Mouse (Mus musculus) thymus, postnatal 0 days (tissue): Measurements from ENCODE around the gene Nlrp6. TPM values are rescaled to one million over a fixed set of nuclear protein-coding genes. Genes with fewer than 3 reads are reported as not detected.
A peak's percentile ranks its signal among the peaks of the same experiment; 100 is the strongest.
"Not testable (repeated sequence)": the region's sequence is repeated elsewhere in the genome, so short reads cannot be mapped to it uniquely, and the experiment has no call there.

Source experiments
- DNase-seq: peaks from one replicate; pipeline ENCODE4 v3.0.0-alpha.2; 2015; ENCODE audit warnings: low spot score
- polyA plus RNA-seq: library from polyadenylated mRNA; unstranded; fragments of >200 nt; fragmentation: Nextera tagmentation; extraction: Ambion mirVana; gene quantifications from 2 replicates; pipeline ENCODE4 v1.2.1, GENCODE M21; 2015

Gene Nlrp6
- polyA plus RNA-seq, 1 experiment from 2014 or later: 0.74 TPM

DNA sequence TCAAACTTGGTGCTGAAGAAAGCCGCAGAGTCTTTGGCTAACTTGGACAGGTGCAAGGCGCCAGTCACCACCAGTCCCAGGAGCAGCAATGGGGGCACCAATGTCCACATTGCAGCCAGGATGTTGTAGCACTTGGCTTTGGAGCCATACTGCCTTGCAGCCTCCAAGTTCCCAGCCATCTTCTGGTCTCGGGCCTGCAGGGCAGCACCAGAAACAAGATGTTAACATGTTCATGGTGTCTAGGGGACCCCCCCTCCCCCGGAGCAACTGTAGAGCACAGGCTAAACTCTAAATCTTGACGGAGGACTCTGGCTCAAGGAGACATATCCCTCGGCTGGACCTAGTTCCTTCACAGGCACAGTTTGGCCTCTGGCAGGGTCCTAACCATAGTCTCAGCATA, 28.6 kb downstream of the Nlrp6 start:
- DNase-seq: no peak

DNA sequence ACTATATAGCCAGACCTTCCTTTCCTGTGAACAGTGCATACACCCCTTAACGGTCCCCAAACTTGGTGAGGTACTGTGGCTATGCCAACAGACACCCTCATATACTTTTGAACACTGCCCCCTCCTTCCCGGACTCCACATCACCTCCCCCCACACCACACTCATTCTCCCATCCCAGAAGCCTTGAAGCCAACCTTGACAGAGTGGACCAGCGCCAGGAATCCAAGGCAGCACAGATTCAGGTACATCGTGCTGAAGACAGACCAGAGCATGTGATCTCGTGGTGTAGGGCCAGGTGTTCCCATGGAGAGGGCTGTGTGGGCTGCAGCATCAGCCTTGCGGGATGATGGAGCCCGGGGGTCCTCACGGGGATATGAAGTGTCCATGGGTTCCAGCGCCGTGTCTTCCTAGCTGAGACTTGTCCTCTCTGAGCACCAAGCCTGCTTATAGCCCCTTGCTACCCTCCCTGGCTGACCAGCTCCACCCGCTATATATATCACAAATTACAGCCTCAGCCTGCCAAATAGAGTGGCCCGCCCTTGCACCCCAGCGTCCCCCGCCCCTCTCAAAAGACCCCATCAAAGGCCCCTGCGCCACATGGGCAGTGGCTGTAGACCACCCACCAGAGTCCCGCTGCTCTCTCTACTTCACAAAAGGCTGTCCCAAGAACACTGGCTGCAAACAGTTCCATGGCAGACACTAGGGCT, 29.3 kb downstream of the Nlrp6 start, which contains the start of gene Ifitm5:
Ifitm5 (minus strand) TSS at position 468 of the 707 bp plus-strand sequence.
- DNase-seq: no peak

DNA sequence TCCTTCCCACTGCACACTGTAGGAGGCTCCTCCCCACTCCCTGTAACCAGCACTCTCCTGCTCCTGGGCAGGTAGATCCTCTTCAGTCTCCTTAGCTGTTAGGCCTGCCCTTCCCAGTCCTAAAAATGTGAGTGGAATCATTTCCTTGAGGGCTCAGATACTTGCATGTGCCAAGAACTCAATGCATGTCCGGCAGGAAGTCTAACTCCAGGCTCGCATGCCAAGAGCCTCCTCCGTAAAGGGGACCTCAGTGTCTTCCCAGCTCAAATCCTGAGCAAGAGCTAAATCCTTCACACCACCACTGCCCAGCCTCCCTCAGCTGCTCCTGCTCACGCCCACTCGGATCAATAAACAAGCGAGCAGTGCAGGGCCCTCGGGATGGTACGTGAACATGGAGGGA, 30.3 kb downstream of the Nlrp6 start:
- no peak for DNase-seq

DNA sequence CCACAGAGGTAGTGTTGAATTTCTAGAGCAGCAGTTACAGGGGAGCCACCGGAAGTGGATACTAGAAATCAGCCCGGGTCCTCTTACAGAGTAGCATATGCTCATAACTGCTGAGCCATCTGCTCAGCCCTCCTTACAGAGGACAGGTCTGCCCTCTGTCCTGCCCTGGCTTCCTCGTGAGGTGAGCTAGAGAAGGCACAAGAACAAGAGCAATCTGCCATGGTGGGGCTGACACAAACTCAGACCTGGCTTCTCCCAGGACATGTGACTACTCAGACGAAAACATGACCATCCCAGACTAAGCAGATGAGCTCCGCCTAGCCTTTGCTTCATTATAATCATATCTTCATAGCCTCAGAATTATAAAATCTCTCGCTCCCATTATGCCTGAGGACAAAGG, 31.1 kb downstream of the Nlrp6 start:
- DNase-seq: no peak

DNA sequence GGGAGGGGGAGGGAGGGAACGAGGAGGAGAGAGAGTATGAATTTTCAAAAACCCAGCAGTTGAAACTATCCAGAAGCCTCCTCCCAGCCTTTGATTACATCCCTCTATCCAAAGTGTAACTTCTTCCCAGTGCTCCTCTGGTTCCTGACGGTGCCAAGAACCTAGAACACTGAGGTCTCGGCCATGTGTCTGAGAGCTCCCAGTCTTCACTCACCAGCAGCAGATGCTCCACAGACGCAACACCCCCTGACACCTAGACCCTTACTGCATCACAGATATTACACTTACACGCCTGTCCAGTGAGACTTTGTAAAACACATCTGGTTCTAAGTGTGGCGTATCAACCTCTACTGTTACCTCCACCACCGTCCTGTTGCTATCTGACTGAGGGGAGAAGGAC, 31.7 kb downstream of the Nlrp6 start:
- DNase-seq: no peak

DNA sequence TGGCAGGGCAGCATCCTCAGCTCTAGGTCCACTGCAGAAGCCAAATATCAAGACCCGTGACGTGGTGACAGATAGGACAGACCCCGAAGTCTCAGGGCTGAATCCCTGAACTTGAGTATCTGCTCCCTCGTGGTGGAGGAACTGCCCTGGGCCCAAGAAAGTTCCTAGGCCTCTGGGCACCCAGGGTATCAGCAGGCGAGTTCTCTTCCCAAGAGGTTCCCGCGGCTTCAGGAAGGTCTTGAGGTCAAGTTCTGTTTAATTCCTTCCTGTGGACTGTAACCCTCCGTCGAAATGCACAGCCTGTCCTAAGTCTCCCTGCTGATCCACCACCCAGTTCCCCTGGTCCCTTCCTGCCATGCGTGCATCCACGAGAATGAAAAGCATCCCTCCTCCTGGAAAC, 32.4 kb downstream of the Nlrp6 start:
- DNase-seq: no peak

DNA sequence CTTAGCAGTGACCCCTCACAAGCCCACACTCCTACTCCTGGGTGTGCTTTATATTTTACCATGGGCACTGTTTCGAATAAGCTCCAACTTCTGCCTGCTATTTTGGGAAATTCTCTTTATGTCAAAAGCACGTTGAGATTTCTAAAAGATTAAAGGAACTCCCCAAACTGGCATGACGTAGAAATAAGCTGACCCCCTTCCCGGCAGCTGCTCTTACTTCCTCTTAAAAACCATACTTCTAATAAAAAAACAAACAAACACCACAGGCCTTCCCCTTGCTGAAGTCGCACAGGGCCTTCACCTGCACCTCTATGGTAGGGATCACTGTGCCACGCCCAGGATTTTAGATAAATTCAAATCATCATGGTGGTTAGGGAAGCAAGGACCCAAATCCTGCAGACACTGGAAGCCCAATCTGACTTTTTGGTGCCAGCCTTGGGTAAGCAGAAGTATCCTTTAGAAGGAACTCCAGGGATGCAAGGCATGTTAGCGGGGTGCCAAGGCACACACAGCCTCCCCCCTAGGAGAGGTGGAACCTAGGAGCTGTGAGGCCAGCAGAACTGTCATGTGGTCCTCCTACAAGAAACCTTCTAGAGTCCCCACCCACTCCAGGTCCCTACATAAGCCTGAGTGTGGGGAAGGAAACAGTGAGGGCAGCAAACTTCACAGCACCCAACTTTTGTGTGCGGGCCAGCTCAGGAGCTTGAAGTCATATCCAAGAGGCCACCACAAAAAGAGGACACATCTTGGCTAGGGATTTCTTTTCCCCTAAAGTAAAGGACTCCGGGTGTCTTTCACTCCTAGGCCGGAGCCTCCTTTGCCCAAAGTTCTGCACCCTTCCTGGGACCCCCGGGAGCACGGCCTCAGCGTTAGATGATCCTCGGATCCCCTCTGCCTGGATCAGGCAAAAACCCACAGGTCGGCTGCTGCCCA, 33.4 kb downstream of the Nlrp6 start:
- DNase-seq: no peak

DNA sequence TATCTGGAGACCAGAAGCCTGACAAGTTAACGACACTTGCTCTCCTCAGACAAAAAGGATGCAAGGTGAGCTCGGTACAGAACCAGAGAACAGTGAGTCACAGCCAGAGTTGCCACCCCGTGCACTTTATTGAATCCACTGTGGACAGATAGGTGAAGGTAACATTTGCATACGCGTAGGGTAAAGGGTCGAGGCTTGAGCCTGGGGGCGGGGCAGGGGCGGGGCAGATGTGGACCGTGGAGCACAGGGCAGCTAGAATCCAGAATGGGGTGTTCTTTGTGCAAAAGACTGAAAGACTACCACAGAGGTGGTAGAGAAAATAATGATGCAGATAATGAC, 34.0 kb downstream of the Nlrp6 start:
- DNase-seq: no peak

DNA sequence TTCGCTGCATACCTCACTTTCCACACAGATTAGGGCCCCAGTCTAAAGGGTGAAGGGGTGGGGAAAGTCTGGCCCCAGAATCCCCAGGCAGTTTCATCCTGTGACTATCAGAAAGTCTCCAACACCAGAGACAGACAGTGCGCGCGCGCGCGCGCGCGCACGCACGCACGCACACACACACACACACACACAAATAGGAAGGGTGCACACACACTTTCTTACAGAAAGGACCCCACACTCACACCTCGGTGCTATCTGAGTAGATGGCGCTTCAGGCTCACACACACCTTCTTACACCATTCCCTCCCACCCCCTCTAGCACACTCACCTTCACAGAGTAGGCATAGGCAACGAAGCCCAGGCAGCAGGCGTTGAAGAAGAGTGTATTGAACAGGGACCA, 34.6 kb downstream of the Nlrp6 start:
- peak; percentile 26 for DNase-seq

DNA sequence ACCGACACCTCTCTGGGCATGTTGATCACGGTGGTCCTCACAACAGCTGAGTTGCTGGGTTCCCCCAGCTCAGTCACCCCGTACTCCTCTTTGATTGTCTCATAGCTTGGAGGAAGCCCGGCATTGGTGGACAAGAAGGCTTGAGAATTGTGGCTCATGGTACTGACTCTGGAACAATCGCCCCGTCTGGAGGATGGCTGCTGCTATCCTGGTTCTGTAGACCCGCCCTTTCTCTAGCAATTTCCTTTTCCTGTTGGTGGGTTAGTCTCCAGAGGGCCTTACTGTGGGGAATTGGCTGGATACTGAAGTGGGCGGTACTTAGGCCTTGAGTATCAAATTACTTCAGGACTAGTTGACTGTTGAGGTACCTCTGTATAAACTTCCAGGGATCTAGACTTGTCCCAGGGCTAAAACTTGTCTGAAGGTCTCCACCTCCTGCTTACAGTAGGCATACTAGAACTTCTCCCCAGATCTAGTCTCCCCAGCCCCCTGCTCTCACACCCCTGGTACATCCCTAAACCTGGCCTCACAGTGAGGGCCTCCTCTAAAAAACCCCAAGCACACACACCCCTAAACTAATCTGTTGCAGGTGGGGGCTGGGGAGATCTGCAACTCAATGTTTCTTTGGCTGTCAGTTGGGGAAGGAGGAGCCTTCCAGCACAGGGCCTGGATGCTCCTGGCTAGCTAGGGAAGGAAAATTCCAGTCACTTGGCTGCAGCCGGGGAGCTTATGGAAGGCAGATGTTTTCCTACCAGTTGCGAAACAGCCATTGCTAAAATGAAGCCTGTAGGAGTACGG, 35.3 kb downstream of the Nlrp6 start, which contains the start of the genes Gm45717 and Ifitm2:
Gm45717 (minus strand) TSS at position 180 of the 798 bp plus-strand sequence.
Ifitm2 (minus strand) TSS at position 230 of the 798 bp plus-strand sequence.
- no peak for DNase-seq

DNA sequence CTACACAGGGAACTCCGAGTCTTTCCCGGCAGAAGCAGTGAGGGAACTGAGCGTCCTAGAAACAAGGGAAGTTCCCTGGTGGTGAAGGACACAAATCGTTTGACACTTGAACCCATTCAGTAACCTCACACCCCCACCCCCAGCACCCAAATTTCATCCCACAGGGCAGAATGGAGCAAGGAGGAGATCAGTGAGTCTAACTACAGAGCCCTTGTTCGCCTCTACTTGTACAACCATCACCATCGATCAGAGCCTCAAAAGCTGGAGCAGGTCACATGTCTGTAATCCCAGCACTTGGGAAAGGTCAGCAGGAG, 35.8 kb downstream of the Nlrp6 start:
- DNase-seq: no peak

DNA sequence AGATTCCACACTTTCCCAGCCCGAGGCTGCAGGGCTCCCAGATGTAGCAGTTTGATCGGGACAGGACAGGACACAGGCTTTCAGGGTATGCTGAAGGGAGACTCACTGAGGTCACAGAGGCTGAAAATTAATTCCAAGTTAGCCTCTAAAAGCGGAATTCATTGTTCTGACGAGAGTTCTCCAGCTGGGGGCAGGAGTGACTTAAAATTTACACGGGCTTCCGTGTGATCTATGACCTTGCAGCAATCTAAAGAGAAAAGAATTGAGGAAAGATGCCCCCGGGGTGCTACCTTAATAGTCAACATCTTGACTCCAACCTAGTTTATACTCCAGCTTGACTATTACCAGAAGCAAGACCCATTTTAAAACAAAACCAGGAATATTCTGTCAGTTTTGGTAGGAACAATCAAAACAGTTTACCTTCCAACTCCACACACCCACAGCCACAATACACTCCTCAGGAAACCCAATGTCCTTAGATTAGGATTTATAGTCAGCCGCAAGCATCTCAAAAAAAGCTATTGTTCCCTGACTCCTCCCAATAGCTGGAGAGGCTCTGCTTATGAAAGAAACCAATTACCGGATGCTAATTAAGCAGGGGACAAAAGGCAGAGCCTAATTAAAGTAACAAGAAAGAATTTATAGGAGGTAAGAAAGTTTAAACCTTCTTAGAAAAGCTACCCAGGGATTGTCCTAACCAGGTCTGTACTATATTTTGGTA, 38.6 kb downstream of the Nlrp6 start:
- peak; percentile 57 for DNase-seq

DNA sequence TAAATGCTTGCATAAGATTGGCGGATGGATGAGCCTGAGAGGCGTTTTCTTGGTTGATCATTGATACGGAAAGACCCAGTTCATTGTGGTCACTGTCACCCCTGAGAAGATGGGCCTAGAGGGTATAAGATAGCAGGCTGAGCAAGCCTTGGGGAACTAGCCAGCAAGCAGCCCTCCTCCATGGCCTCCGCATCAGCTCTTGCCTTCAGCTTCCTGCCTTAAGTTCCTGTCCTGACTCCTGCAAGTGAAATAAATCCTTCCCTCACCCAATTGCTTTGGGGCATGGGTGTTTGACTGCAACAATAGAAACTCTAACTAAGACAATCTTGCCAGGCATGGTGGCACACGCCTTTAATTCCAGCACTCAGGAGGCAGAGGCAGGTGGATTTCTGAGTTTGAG, 39.3 kb downstream of the Nlrp6 start:
- DNase-seq: no peak

DNA sequence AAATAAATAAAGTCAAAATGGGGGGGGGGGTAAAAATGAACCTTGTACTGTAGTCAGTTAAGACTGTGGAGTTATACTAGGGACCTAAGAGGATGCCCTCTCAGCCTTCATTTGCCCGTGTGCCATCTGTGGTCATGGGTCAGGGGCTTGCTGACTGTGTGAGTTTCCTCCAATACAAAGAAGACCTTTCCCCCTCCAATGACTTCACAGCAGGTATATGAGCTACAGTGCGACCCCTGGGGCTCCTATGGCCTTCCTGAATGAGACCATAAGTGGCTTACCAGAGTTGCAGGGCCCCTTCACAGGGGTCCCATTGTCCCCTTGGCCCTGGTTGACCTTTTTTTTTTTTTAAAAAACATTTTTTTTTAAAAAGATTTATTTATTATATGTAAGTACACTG, 40.7 kb downstream of the Nlrp6 start:
- no peak for DNase-seq

DNA sequence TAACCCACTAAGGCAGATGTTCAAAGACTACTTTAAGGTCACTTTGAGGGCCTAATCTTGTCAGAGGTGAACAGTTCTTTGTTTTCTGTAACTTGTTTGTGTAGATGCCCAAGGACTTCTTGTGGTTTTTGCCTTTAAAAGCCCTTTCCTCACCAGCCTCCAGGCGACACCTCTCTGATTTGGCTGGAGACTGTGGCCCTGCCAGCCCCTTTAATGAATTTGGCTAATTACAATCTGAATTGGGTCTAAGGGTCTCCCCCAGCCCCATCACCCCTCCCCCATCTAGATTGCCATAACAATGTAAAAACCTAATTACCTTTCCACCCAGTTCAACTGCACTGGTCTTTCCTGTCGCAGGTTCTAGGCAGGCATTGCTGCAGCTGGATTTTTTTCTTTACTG, 42.0 kb downstream of the Nlrp6 start:
- DNase-seq: no peak

DNA sequence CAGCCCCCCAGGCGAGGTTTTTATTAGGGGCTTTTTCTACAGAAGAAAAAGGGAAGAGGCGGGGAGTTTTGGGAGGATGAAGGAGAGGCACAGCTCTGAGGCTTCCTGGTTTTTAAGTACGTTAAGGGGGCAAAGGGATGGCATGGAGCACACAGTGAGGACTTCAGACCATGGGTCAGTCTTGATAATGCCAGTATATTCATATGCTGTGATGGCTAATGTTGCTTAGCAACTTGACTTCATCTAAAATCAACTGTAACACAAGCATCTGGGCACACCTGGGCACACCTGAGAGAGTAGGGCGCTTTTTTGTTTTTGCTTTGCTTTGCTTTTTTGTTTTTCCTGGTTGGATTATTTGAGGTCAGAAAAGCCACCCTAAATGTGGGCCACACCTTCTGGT, 46.2 kb downstream of the Nlrp6 start, which contains the start of gene Ifitm1:
Ifitm1 (plus strand) TSS at position 301 of the 400 bp plus-strand sequence.
- no peak for DNase-seq

DNA sequence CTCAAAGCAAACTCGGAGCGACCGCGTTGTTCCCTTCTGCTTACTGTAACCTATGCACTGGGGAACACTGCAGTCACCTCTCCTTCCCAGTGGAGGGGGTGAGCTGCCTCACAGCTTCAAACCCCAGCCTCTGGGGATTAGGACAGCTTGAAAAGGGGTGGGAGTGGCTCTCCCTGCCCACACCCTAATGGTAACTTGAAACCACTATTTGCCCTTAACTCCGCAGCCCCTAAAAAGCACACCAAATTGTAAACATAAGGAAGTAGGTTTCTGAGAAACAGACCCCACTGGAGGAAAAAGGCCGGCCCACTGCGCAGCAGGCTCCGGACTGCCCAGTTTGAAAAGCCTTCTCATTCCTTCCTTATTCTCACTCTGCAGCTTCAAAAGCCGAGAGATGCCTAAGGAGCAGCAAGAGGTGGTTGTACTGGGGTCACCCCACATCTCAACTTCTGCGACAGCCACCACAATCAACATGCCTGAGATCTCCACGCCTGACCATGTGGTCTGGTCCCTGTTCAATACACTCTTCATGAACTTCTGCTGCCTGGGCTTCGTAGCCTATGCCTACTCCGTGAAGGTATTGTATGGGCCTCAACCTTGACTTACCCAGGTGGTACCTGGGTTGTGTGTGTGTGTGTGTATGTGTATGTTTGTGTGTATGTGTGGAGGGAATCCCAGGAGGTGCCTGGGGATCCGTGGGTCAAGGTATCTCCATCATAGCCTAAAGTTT, 47.3 kb downstream of the Nlrp6 start:
- DNase-seq: no peak

DNA sequence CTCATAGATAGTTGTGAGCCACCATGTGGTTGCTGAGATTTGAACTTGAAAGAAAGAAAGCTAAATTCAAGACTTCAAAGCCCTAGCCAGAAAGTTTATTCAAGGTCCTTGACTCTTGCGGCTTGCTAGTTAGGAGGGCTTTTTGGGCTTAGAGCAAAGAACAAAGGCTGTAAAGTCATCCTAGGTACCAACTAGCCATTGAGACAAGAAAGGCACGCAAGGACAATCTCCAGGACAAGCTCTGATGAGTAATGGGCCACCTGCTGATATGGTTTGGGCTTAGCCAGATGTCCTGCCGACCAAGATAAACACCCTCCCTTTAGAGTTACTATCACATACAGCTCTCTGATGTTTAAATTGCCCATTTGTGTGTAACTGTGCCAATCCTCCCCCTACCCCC, 48.0 kb downstream of the Nlrp6 start:
- not testable (repeated sequence) for DNase-seq

DNA sequence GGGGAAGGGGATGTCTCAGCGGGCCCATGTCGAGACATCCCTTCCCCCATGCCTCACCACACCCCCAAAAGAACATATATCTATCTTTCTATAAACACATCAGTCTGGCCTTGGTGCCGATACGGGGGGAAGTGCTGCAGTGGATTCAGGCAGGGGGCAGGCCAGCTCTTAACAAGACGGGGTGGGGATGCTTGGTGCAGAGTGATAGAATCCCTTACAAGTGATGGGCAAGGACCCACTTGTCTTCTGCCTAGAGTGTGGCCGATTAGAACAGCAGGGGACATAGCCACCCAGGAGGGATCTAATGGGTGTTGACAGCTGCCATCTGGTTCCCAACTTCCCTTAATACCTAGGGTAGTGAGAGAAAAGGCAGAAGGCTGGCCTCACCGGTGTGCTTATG, 50.2 kb downstream of the Nlrp6 start:
- no peak for DNase-seq

DNA sequence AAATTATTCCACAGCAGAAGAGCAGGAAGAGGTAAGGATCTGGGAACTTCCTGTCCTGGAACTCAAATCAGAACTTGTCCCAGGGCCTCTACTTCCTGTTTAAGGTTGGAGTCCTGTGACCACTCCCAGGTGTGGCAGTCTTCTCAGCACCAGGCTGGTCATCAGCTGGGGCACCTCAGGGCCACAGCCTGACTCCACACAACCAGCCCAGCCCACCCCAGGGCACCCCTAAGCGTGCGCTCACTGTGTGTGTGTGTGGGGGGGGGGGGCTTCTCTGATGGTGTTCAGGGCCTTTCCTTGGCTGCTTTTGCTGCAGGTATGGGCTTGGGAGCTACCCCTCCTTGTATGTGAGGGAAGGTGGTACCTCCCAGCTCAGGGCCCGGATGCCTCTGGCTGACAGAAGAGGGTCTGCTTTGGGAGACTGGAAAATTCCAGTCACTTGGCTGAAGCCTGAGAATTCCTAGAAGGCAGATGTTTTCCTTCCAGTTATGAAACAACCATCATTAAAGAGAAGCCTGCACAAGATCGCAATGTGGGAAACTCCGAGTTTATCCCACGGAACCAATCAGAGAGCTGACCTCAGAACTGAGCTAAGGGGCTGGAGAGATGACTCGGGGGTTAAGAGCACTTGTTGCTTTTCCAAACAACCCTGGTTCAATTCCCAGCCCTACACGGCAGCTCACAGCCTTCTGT, 50.9 kb downstream of the Nlrp6 start:
- DNase-seq: no peak
